In the genomic region with DNA sequence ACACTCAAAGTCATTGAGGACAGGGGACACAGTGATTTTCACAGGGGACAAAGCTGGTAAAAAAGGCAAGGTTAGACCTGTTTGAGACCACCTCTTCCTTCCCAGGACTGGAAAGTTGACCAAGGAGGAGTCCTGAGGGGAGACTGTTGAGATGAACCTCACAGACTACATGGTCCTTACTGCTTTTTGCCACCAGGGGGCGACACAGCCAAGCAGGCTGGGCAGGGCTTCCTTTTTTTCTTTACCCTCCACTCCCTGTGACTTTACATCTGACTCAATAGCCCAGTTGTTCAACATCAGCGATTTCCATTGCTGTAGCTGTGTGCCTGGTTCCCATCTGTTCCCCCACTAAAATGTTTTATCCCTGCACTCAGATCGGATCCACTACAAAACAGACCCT, we compare ENCODE assay signal across 8 mouse cellular contexts. TPM values are rescaled to one million over a fixed set of nuclear protein-coding genes. Genes with fewer than 3 reads are reported as not detected.
DNase-seq lines count a peak whose midpoint lies in the region; ATAC-seq and TF ChIP-seq lines count a peak whose summit lies in the region.

No protein-coding gene starts in this region.

- no peaks in the 10 kb centered on the region for H3K9me3 ChIP-seq in midbrain, embryonic 11.5 days (ENCODE audit: control insufficient read depth, low read length)
- H3K9me3 ChIP-seq in midbrain, embryonic 13.5 days: no peaks in the 10 kb centered on the region
- H3K9me3 ChIP-seq in intestine, postnatal 0 days (ENCODE audit: control insufficient read depth): no peaks in the 10 kb centered on the region
- H3K9me3 ChIP-seq in liver, embryonic 11.5 days (ENCODE audit: control insufficient read depth, low read length): no peaks in the 10 kb centered on the region

- no peaks in the 10 kb centered on the region for H3K4me1 ChIP-seq in midbrain, embryonic 11.5 days (ENCODE audit: control insufficient read depth, insufficient read depth, low read length)
- no peaks in the 10 kb centered on the region for H3K4me1 ChIP-seq in midbrain, embryonic 13.5 days (replicated peaks)
- no peaks in the 10 kb centered on the region for H3K4me1 ChIP-seq in intestine, postnatal 0 days (replicated peaks; ENCODE audit: control insufficient read depth, insufficient read depth, low read length)
- no peaks in the 10 kb centered on the region for H3K4me1 ChIP-seq in liver, embryonic 11.5 days (replicated peaks; ENCODE audit: control insufficient read depth, insufficient read depth, low read length)

- ATAC-seq in midbrain, embryonic 11.5 days (ENCODE audit: low FRiP score): no peak
- no peak for ATAC-seq in midbrain, embryonic 13.5 days
- peak; percentile 42; the same call in 1 of the 2 replicates for ATAC-seq in intestine, postnatal 0 days
- ATAC-seq in liver, embryonic 11.5 days (replicated peaks; ENCODE audit: low FRiP score): 0 out of 2 replicates have a peak, but pooled peaks have one; percentile 15

- no peak overlapping the region for H3K27ac ChIP-seq in midbrain, embryonic 11.5 days (ENCODE audit: low read depth, low read length)
- no peak overlapping the region for H3K27ac ChIP-seq in midbrain, embryonic 13.5 days
- H3K27ac ChIP-seq in intestine, postnatal 0 days (ENCODE audit: low read depth, low read length): no peak overlapping the region
- no peak overlapping the region for H3K27ac ChIP-seq in liver, embryonic 11.5 days (ENCODE audit: low read depth, low read length)

- 13% methylated on average over 3 of the region's 3 CpGs for WGBS in midbrain, embryonic 11.5 days
- WGBS in midbrain, embryonic 13.5 days: 10% methylated on average over 3 of the region's 3 CpGs
- WGBS in intestine, postnatal 0 days: 13% methylated on average over 3 of the region's 3 CpGs
- 12% methylated on average over 3 of the region's 3 CpGs for WGBS in liver, embryonic 11.5 days

- TF ChIP-seq CTCF in intestine, postnatal 0 days (IDR thresholded peaks at IDR 0.05; ENCODE audit: low read depth): peak; percentile 98

- H3K27me3 ChIP-seq in midbrain, embryonic 11.5 days (ENCODE audit: control insufficient read depth, insufficient read depth, low read length): no peaks in the 10 kb centered on the region
- H3K27me3 ChIP-seq in midbrain, embryonic 13.5 days: no peaks in the 10 kb centered on the region
- no peaks in the 10 kb centered on the region for H3K27me3 ChIP-seq in intestine, postnatal 0 days (replicated peaks; ENCODE audit: control insufficient read depth, insufficient read depth, low read length)
- peaks cover 3% of the 10 kb centered on the region for H3K27me3 ChIP-seq in liver, embryonic 11.5 days (replicated peaks; ENCODE audit: control insufficient read depth, insufficient read depth, low read length)

- no peak overlapping the region for H3K4me3 ChIP-seq in midbrain, embryonic 11.5 days (ENCODE audit: low read depth, low read length)
- H3K4me3 ChIP-seq in midbrain, embryonic 13.5 days (replicated peaks): no peak overlapping the region
- no peak overlapping the region for H3K4me3 ChIP-seq in intestine, postnatal 0 days (ENCODE audit: low read depth, low read length)
- no peak overlapping the region for H3K4me3 ChIP-seq in liver, embryonic 11.5 days (ENCODE audit: low read depth, low read length)

- peak; percentile 91 for DNase-seq in midbrain, embryonic 11.5 days (ENCODE audit: low spot score, missing footprints)
- DNase-seq in brain, adult 2 months (ENCODE audit: low read depth, low spot score): peak; percentile 81
- peak; percentile 65 for DNase-seq in forelimb bud, embryonic 11.5 days (ENCODE audit: low read depth, low spot score)
- peak; percentile 70 for DNase-seq in liver, embryonic 11.5 days (ENCODE audit: low spot score)
- peak; percentile 22 for DNase-seq in retina, adult 2 months (ENCODE audit: low read depth, low spot score)
- DNase-seq in thymus, postnatal 25 days: peak; percentile 81

- H3K9ac ChIP-seq in midbrain, embryonic 11.5 days (ENCODE audit: low read length): no peak overlapping the region
- no peak overlapping the region for H3K9ac ChIP-seq in midbrain, embryonic 13.5 days (replicated peaks)
- H3K9ac ChIP-seq in intestine, postnatal 0 days (ENCODE audit: low read depth, low read length): no peak overlapping the region
- H3K9ac ChIP-seq in liver, embryonic 11.5 days (ENCODE audit: low read depth, low read length): no peak overlapping the region

- no peak overlapping the region for H3K4me2 ChIP-seq in midbrain, embryonic 11.5 days
- H3K4me2 ChIP-seq in midbrain, embryonic 13.5 days (replicated peaks): no peak overlapping the region
- no peak overlapping the region for H3K4me2 ChIP-seq in intestine, postnatal 0 days (replicated peaks; ENCODE audit: low read depth)
- no peak overlapping the region for H3K4me2 ChIP-seq in liver, embryonic 11.5 days

- no peaks in the 10 kb centered on the region for H3K36me3 ChIP-seq in midbrain, embryonic 11.5 days (ENCODE audit: control insufficient read depth, insufficient read depth, low read length)
- H3K36me3 ChIP-seq in midbrain, embryonic 13.5 days: no peaks in the 10 kb centered on the region
- H3K36me3 ChIP-seq in intestine, postnatal 0 days (ENCODE audit: control insufficient read depth, insufficient read depth): no peaks in the 10 kb centered on the region
- no peaks in the 10 kb centered on the region for H3K36me3 ChIP-seq in liver, embryonic 11.5 days (ENCODE audit: control insufficient read depth, insufficient read depth, low read length)

RNA-seq across cellular contexts. Expression of gene Mapk13, which starts 7.2 kb away (rescaled TPM):
- polyA plus RNA-seq in midbrain, embryonic 11.5 days (2014; fragmentation: Nextera tagmentation; extraction: Ambion mirVana): 1.1 and 1.2 TPM in 2 replicates
- polyA plus RNA-seq in midbrain, embryonic 13.5 days (2015; fragmentation: Nextera tagmentation; extraction: Ambion mirVana): 0.58 and 0.96 TPM in 2 replicates
- 204 and 222 TPM in 2 replicates for polyA plus RNA-seq in intestine, postnatal 0 days (2015; fragmentation: Nextera tagmentation; extraction: Ambion mirVana)
- polyA plus RNA-seq in liver, embryonic 11.5 days (2014; fragmentation: Nextera tagmentation; extraction: Ambion mirVana): 5.0 and 5.5 TPM in 2 replicates

RNA-seq across cellular contexts. Expression of gene AC170998.1, which starts 36.0 kb away (rescaled TPM):
- polyA plus RNA-seq in midbrain, embryonic 11.5 days (2014; fragmentation: Nextera tagmentation; extraction: Ambion mirVana): 0.66 and 0.78 TPM in 2 replicates
- 1.8 and 2.3 TPM in 2 replicates for polyA plus RNA-seq in midbrain, embryonic 13.5 days (2015; fragmentation: Nextera tagmentation; extraction: Ambion mirVana)
- polyA plus RNA-seq in intestine, postnatal 0 days (2015; fragmentation: Nextera tagmentation; extraction: Ambion mirVana): 1.2 and 1.5 TPM in 2 replicates
- 0.84 and 3.6 TPM in 2 replicates for polyA plus RNA-seq in liver, embryonic 11.5 days (2014; fragmentation: Nextera tagmentation; extraction: Ambion mirVana)

RNA-seq across cellular contexts. Expression of gene Brpf3, which starts 39.0 kb away (rescaled TPM):
- polyA plus RNA-seq in midbrain, embryonic 11.5 days (2014; fragmentation: Nextera tagmentation; extraction: Ambion mirVana): 6.5 and 9.7 TPM in 2 replicates
- 9.2 and 11.0 TPM in 2 replicates for polyA plus RNA-seq in midbrain, embryonic 13.5 days (2015; fragmentation: Nextera tagmentation; extraction: Ambion mirVana)
- polyA plus RNA-seq in intestine, postnatal 0 days (2015; fragmentation: Nextera tagmentation; extraction: Ambion mirVana): 42.9 and 44.4 TPM in 2 replicates
- 29.3 and 34.8 TPM in 2 replicates for polyA plus RNA-seq in liver, embryonic 11.5 days (2014; fragmentation: Nextera tagmentation; extraction: Ambion mirVana)

Comparison
In these comparisons a context has a peak if more than half of its experiments do, and no peak if none do; other contexts are left out.
1. ATAC-seq: peak in intestine, postnatal 0 days (single experiment) and liver, embryonic 11.5 days (single experiment); none in midbrain, embryonic 11.5 days (single experiment) and midbrain, embryonic 13.5 days (single experiment).
2. DNase-seq: peak in every context shown above with its lines; median percentile 91 in midbrain, embryonic 11.5 days; 81 in brain, adult 2 months; 81 in thymus, postnatal 25 days; 70 in liver, embryonic 11.5 days; 65 in forelimb bud, embryonic 11.5 days; 22 in retina, adult 2 months.
3. RNA of gene Mapk13, which starts 7.2 kb away (polyA plus RNA-seq): 204 to 222 TPM in intestine, postnatal 0 days; 5.0 to 5.5 TPM in liver, embryonic 11.5 days, 1.1 to 1.2 TPM in midbrain, embryonic 11.5 days and 0.58 to 0.96 TPM in midbrain, embryonic 13.5 days; every median in the first group is over 10 times any median in the second.